Mouse (Mus musculus) cerebellum, adult 2 months (tissue): Measurements from ENCODE around the gene Arhgdig.

Source experiments
- CTCF ChIP-seq: fragments of 200-500 bp; IDR thresholded peaks from 2 replicates; pipeline ENCODE4 v1.5.1; 2011; ENCODE audit warnings: low read depth, mild to moderate bottlenecking, control low read depth, low read length, moderate library complexity, borderline replicate concordance; ENCODE audit not compliant: insufficient read depth
- POLR2A ChIP-seq: fragments of 200-500 bp; IDR thresholded peaks from 2 replicates; pipeline ENCODE4 v1.6.1; 2011; ENCODE audit warnings: low read length, control low read depth, borderline replicate concordance; ENCODE audit not compliant: insufficient read depth

GRCm38 (mm10) chr17:26162736-26163135 is 44.9 kb downstream of the Arhgdig start:
- TF ChIP-seq POLR2A (no peak), CTCF (no peak)
